Mouse (Mus musculus) spleen, postnatal 14 days (tissue): ENCODE measurements around the gene Flt3.

Source experiments
- DNase-seq, 2 experiments: peaks; one replicate each; pipeline ENCODE4 v3.0.0; 2021 to 2022; ENCODE audit warnings: low spot score in 2 of 2

The Flt3 gene

DNA sequence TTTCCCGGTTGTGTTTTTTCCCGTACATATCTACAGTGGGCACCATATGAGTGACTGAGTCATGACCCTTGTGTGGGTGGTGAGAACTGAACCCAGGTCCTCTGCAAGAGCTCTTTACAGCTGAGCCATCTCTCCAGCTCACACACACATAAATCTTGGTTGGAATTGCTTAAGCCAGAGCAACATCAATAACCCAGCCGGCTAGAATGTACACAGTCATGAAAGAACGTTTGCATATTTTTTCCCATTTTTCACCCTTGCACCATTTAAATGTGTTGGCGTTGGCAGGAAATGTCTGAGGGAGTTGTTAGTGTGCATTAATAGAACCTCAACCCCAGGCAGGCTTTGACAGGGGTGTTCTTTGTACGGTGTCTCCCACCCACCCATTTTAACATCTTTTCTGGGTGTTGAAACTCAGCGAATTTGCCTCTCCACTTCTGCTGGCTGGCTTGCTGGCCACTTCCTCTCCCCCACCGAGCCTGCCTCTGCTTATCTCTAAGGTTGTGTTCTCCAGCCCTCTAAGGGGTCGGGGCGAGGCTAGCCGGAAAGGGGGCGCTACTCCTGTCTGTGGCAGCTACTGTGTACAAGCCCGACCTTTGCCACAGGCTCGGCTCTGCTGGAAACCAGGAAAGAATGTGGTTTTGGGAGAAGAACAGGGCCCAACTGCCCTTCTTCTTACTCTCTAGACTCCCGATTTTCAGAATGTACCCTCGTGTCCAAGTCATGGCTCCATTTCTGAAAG is 108.4 kb downstream of the Flt3 start:
- no peak for DNase-seq

DNA sequence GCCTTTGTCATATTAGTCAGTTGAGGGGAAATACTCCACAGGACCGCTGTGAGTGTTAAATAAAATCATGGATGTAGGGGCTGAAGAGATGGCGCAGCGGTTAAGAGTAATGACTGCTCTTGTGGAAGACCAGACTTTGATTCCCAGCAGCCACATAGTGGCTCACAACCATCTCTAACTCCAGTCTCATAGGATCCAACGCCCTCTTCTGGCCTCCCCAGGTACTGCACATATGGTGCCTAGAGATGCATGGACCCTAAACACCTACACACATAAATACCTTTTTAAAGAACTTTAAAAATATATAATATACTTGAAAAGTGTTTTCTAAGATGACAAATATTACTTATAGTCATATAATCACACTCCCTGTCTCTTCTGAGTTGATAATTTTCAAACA is 115.9 kb downstream of the Flt3 start:
- DNase-seq, result no peak
